Mouse (Mus musculus): ENCODE results near the gene Imp4. TPM values are rescaled to one million over a fixed set of nuclear protein-coding genes. Genes with fewer than 3 reads are reported as not detected.

The Imp4 gene
- total RNA-seq, 2 experiments from 2014 or later = 26.2 to 50.4 TPM

DNA sequence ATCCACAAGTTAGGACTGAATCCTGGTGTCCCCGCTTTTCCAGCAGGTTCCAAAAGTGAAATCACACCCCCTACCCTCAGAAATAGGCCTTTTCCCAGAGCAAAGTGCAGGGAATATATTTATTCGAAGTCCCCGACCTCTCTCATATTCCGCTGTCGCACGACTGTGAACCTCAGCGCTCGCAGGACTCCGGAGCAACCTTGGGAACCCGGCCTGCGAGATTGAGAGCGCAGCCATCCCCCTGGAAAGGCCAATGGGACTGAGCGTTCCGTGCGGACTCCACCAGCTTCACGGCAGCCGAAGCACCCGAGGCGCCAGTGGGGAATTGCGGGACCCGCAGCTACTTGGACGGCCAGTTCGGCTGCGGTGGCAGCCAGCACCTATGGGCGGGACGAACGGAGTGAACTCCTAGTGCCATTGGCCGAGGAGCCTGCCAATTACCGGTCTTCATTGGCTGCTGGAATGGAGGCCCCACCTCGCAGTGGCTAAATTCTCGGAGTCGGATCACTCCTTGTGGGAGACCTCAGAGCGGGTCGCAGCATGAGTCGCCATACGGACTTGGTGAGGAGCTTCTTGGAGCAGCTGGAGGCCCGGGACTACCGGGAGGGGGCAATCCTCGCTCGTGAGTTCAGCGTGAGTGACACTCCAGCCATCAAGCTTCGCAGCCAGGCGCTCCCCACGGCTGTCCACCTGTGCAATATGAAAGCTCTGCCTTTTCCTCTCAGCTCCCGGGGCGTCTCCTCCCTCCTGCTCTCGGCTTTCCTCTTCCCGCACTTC, 19.8 kb downstream of the Imp4 start, which contains the start of gene Ptpn18:
Gene Ptpn18, plus strand, starts transcription at position 479 of the 777 bp plus-strand sequence.
- peak; percentile 62 for ATAC-seq (replicated peaks; ENCODE audit: poor library complexity, severe bottlenecking)

DNA sequence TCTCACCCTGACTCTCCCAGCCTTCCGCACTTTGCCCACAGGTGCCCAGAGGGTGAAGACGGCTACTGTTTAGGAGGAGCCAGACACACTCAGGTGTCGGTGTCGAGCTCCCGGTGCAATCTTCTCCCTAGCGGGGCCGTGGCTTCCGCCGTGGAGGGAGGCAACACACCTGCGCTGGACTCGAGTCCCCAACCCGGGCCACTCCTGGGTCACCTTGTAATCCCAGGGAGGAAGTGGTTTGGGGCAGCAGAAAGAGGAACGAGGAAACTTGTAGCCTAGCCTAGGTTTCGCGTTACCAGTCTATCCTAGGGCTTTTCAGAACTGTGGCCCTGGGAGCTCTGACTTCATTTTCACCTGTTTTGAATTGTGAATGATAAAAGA, 20.4 kb downstream of the Imp4 start:
- ATAC-seq (replicated peaks; ENCODE audit: poor library complexity, severe bottlenecking) = peak; percentile 50

GRCm38 (mm10) chr1:34462766-34463165, 23.1 kb downstream of the Imp4 start:
- ATAC-seq (replicated peaks; ENCODE audit: poor library complexity, severe bottlenecking) = peak; percentile 59

GRCm38 (mm10) chr1:34464310-34464817, 24.7 kb downstream of the Imp4 start:
- peak; percentile 29 for ATAC-seq (replicated peaks; ENCODE audit: poor library complexity, severe bottlenecking)

- ATAC-seq (replicated peaks; ENCODE audit: poor library complexity, severe bottlenecking) = 0 out of 2 replicates have a peak, but pooled peaks have one; percentile 1
Observed at GRCm38 (mm10) chr1:34465445-34465844, 25.8 kb downstream of the Imp4 start.

DNA sequence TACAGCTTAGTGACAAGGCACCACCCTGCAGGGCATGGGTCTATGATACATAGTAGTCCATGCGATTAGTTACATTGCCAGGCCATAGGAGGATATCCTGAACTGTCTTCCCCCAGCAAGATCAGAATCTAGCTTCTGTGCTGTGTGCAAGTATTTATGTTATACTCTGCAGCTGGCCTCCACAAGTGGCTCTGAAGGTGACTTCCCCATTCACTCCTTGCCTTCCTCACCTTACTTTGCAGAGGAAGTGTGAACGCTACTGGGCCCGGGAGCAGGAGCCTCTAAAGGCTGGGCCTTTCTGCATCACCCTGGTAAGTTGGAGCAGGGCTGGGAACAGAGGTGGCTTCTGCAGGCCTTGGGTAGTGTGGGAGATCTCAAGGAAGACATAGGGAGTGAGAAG, 28.4 kb downstream of the Imp4 start:
- ATAC-seq (replicated peaks; ENCODE audit: poor library complexity, severe bottlenecking) = peak; percentile 35

- ATAC-seq (replicated peaks; ENCODE audit: poor library complexity, severe bottlenecking) = peak; percentile 8; the same call in 1 of the 2 replicates
Observed at GRCm38 (mm10) chr1:34468500-34468899, 28.8 kb downstream of the Imp4 start.

DNA sequence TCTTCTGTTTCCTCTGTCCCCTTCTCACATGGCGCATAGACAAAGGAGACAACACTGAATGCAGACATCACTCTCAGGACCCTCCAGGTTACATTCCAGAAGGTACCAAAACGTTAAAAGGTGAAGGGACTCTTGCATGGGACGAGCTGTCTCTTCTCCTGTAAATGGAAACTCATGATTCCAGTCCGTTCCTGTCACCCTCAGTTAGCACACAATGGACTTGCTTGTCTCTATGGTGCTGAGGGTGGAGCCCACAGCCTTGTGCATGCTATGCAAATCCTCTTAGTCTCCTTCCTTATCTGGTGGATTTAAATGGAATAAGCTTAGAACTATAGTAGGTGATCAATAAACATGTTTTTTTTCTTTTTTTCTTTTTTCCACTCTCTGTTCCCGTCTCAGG, 30.1 kb downstream of the Imp4 start:
- no peak for ATAC-seq (replicated peaks; ENCODE audit: poor library complexity, severe bottlenecking)

GRCm38 (mm10) chr1:34472427-34473300, 33.0 kb downstream of the Imp4 start:
- ATAC-seq (replicated peaks; ENCODE audit: poor library complexity, severe bottlenecking) = peak; percentile 71

- peak; percentile 21 for ATAC-seq (replicated peaks; ENCODE audit: poor library complexity, severe bottlenecking)
Observed at GRCm38 (mm10) chr1:34478891-34479655, 39.4 kb downstream of the Imp4 start.

GRCm38 (mm10) chr1:34480801-34481200, 41.1 kb downstream of the Imp4 start:
- ATAC-seq (replicated peaks; ENCODE audit: poor library complexity, severe bottlenecking) = peak; percentile 28

GRCm38 (mm10) chr1:34481920-34482669, 42.4 kb downstream of the Imp4 start:
- peak; percentile 16 for ATAC-seq (replicated peaks; ENCODE audit: poor library complexity, severe bottlenecking)

- ATAC-seq (replicated peaks; ENCODE audit: poor library complexity, severe bottlenecking) = peak; percentile 57
Observed at GRCm38 (mm10) chr1:34484470-34484869, 44.8 kb downstream of the Imp4 start.

DNA sequence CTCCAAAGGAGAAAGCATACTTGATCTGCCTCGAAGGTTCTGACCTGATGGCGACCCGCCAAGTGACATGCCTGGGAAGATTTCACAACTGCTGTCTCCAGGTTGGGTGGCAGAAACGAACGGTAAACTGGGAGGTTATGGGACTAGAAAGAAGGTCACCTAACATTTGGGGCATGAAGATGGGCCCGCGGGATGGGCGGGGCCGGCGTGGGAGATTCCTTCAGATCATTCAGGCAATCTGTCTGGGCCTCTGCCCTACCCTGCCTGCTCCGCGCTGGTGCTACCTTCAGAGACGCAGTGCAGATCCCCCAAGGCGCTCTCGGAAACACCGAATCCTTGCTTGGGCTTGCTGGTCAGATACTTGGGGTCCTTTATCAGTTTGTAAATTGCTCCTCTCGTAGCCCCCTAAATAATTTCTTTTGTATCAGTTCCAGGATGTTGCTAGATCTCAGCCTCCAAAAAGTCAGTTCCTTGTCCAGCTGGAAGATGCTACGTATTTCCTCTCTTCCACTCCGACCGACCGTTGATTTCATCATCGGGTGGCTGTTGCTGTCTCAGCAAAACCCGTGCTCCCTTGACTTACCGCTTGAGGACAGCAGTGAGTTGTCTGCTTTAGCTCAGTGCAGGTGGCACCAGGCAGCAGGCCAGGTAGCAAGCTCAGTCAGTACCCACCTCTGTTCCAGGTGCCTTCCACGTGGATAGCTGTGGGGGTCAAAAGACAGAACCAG, 46.0 kb downstream of the Imp4 start:
- ATAC-seq (replicated peaks; ENCODE audit: poor library complexity, severe bottlenecking) = peak; percentile 71

DNA sequence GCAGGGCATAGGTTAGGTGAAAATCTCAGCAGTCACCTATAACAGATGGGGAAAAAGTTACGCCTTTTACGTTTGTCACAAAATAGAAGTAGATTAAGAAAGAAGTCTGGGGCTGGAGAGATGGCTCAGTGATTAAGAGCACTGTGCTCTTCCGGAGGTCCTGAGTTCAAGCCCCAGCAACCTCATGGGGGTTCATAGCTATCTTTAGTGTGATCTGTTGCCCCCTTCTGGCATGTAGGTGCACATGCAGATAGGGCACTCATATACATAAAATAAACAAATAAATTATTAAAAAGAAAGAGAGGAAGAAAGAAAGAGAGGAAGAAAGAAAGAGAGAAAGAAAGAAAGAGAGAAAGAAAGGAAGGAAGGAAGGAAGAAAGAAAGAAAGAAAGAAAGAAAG, 47.7 kb downstream of the Imp4 start:
- ATAC-seq (replicated peaks; ENCODE audit: poor library complexity, severe bottlenecking) = no peak

- ATAC-seq (replicated peaks; ENCODE audit: poor library complexity, severe bottlenecking) = no peak
Observed at GRCm38 (mm10) chr1:34489852-34490541, 50.3 kb downstream of the Imp4 start.

DNA sequence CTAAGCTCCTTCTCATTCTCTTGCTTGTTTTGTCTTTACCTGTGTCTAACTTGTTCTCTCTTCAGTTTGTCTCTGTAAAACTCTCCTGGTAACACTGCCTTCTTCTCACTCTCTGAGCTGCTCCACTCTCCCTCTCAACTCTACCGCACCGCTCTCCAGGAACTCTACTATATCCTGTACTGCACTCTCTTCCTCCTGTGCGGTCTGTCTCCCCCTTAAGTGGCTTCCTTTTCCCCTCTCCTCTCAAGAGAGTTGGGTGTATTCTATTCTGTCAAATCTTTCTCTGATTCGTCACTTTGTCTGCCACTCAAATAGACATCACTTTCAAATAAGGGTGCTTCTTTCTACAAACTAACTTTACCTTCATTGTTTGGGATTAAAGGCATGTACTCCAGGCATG, 51.8 kb downstream of the Imp4 start:
- ATAC-seq (replicated peaks; ENCODE audit: poor library complexity, severe bottlenecking) = no peak
